10 mouse cellular contexts compared by ENCODE assay signal in genomic region chr3:127930326-127931012, GRCm38 (mm10). TPM values are rescaled to one million over a fixed set of nuclear protein-coding genes. Genes with fewer than 3 reads are reported as not detected.
A peak's percentile ranks its signal among the peaks of the same experiment; 100 is the strongest.
DNase-seq lines count a peak whose midpoint lies in the region; ATAC-seq and TF ChIP-seq lines count a peak whose summit lies in the region.
"Had no signal": no experiment of that assay in that cellular context is flagged by ENCODE, and none has a peak within 500 bp of the region (broad histone marks: within the 10 kb centered on the region; RNA-seq: fewer than 3 reads in every experiment).

No protein-coding gene starts in this region.

- intact Hi-C loops in gastrocnemius, postnatal 14 days (cut with DNase I; ENCODE audit: low total_unique reads), result loop anchor here (5.0 kb wide), 1 partner anchor 1187 kb away; no protein-coding TSS in a partner anchor

- no peak for TF ChIP-seq CTCF in forebrain, postnatal 0 days (IDR thresholded peaks at IDR 0.05; ENCODE audit: low read depth)
- no peak for TF ChIP-seq CTCF in lung, postnatal 0 days (IDR thresholded peaks at IDR 0.05)

- 0 out of 2 replicates have a peak, but pooled peaks have one; percentile 55 for ATAC-seq in forebrain, embryonic 11.5 days (replicated peaks; ENCODE audit: low FRiP score)
- no peak for ATAC-seq in forebrain, postnatal 0 days
- ATAC-seq in lung, postnatal 0 days, result peak; percentile 74
- ATAC-seq in liver, embryonic 16.5 days (ENCODE audit: low read depth), result peak; percentile 99

- no peak overlapping the region for H3K4me3 ChIP-seq in forebrain, embryonic 11.5 days (ENCODE audit: low read depth, low read length)
- H3K4me3 ChIP-seq in forebrain, postnatal 0 days (ENCODE audit: low read depth, low read length), result no peak overlapping the region
- no peak overlapping the region for H3K4me3 ChIP-seq in lung, postnatal 0 days (ENCODE audit: low read depth, low read length)
- peak overlapping the region; percentile 62 for H3K4me3 ChIP-seq in liver, embryonic 16.5 days (ENCODE audit: low read depth, low read length)

- no peaks in the 10 kb centered on the region; the same call in 1 of the 2 replicates for H3K9me3 ChIP-seq in forebrain, embryonic 11.5 days (ENCODE audit: control insufficient read depth, low read length)
- H3K9me3 ChIP-seq in forebrain, postnatal 0 days (ENCODE audit: low read length), result no peaks in the 10 kb centered on the region
- no peaks in the 10 kb centered on the region for H3K9me3 ChIP-seq in lung, postnatal 0 days (ENCODE audit: low read length)
- no peaks in the 10 kb centered on the region for H3K9me3 ChIP-seq in liver, embryonic 16.5 days (replicated peaks; ENCODE audit: control insufficient read depth, low read length)

- H3K27ac ChIP-seq in forebrain, embryonic 11.5 days (ENCODE audit: low read depth, low read length), result no peak overlapping the region
- H3K27ac ChIP-seq in forebrain, postnatal 0 days (ENCODE audit: low read depth, low read length), result no peak overlapping the region
- H3K27ac ChIP-seq in lung, postnatal 0 days (ENCODE audit: low read length), result peak overlapping the region; percentile 85
- H3K27ac ChIP-seq in liver, embryonic 16.5 days (ENCODE audit: low read length), result peak overlapping the region; percentile 100
- H3K27ac ChIP-seq: kidney, postnatal 0 days had no signal

- DNase-seq in forebrain, embryonic 11.5 days (ENCODE audit: low spot score), result no peak
- DNase-seq in forebrain, postnatal 0 days, result no peak
- peak; percentile 57 for DNase-seq in lung, postnatal 0 days (ENCODE audit: low spot score)
- no peak for DNase-seq in lung, adult 18-20 months
- peak; percentile 50 for DNase-seq in yolk sac, embryonic 10.5 days (ENCODE audit: low spot score)
- no peak for DNase-seq in gastrocnemius, postnatal 14 days
- no peak for DNase-seq in layer of hippocampus, adult 8-10 months (ENCODE audit: low spot score in 2 of 2)
- DNase-seq: left cerebral cortex, postnatal 4 days had no signal

- no peak overlapping the region for H3K4me2 ChIP-seq in forebrain, embryonic 11.5 days (ENCODE audit: low read depth, low read length, severe bottlenecking)
- H3K4me2 ChIP-seq in forebrain, postnatal 0 days (ENCODE audit: low read depth), result no peak overlapping the region
- no peak overlapping the region for H3K4me2 ChIP-seq in lung, postnatal 0 days (replicated peaks; ENCODE audit: low read depth, low read length)
- peak overlapping the region; percentile 74 for H3K4me2 ChIP-seq in liver, embryonic 16.5 days (ENCODE audit: low read depth, low read length)

- WGBS in forebrain, embryonic 11.5 days, result 85% methylated on average over 9 of the region's 9 CpGs
- WGBS in forebrain, postnatal 0 days, result 89% methylated on average over 9 of the region's 9 CpGs
- WGBS in lung, postnatal 0 days, result 51% methylated on average over 9 of the region's 9 CpGs
- 31% methylated on average over 9 of the region's 9 CpGs for WGBS in liver, embryonic 16.5 days (ENCODE audit: insufficient replicate concordance)

- H3K9ac ChIP-seq in forebrain, embryonic 11.5 days (ENCODE audit: low read length), result no peak overlapping the region
- H3K9ac ChIP-seq in forebrain, postnatal 0 days, result no peak overlapping the region
- H3K9ac ChIP-seq in lung, postnatal 0 days (replicated peaks; ENCODE audit: low read depth), result no peak overlapping the region
- H3K9ac ChIP-seq in liver, embryonic 16.5 days (ENCODE audit: low read depth, low read length), result peak overlapping the region; percentile 67

- no peaks in the 10 kb centered on the region for H3K36me3 ChIP-seq in forebrain, embryonic 11.5 days (ENCODE audit: control insufficient read depth, insufficient read depth, low read length)
- no peaks in the 10 kb centered on the region for H3K36me3 ChIP-seq in forebrain, postnatal 0 days (ENCODE audit: insufficient read depth)
- H3K36me3 ChIP-seq in lung, postnatal 0 days (ENCODE audit: insufficient read depth, low read length), result no peaks in the 10 kb centered on the region
- H3K36me3 ChIP-seq in liver, embryonic 16.5 days (ENCODE audit: control insufficient read depth, insufficient read depth), result no peaks in the 10 kb centered on the region

- no peak for TF ChIP-seq EP300 in lung, postnatal 0 days (IDR thresholded peaks at IDR 0.05)

- H3K4me1 ChIP-seq in forebrain, embryonic 11.5 days (replicated peaks; ENCODE audit: control insufficient read depth, insufficient read depth, low read length), result no peaks in the 10 kb centered on the region
- H3K4me1 ChIP-seq in forebrain, postnatal 0 days (ENCODE audit: insufficient read depth), result no peaks in the 10 kb centered on the region
- no peaks in the 10 kb centered on the region for H3K4me1 ChIP-seq in lung, postnatal 0 days (ENCODE audit: insufficient read depth, low read depth, low read length)
- H3K4me1 ChIP-seq in liver, embryonic 16.5 days (ENCODE audit: control insufficient read depth, low read depth, low read length), result peaks cover 32% of the 10 kb centered on the region

- no peaks in the 10 kb centered on the region for H3K27me3 ChIP-seq in forebrain, embryonic 11.5 days (ENCODE audit: control insufficient read depth, insufficient read depth, low read length)
- H3K27me3 ChIP-seq in forebrain, postnatal 0 days (ENCODE audit: insufficient read depth, low read length), result no peaks in the 10 kb centered on the region
- H3K27me3 ChIP-seq in lung, postnatal 0 days (replicated peaks; ENCODE audit: insufficient read depth, low read length), result no peaks in the 10 kb centered on the region
- H3K27me3 ChIP-seq in liver, embryonic 16.5 days (ENCODE audit: control insufficient read depth, insufficient read depth, low read depth, low read length), result no peaks in the 10 kb centered on the region

RNA-seq across cellular contexts. Expression of gene Fam241a, which starts 34.3 kb away (rescaled TPM):
- 4.6 and 5.5 TPM in 2 replicates for polyA plus RNA-seq in forebrain, embryonic 11.5 days (2014; fragmentation: Nextera tagmentation; extraction: Ambion mirVana)
- 7.4 and 15.5 TPM in 2 replicates for total RNA-seq in forebrain, postnatal 0 days (2014; rRNA removed)
- 12.4 and 13.7 TPM in 2 replicates for polyA plus RNA-seq in forebrain, postnatal 0 days (2015; fragmentation: Nextera tagmentation; extraction: Ambion mirVana)
- 22.5 and 23.1 TPM in 2 replicates for polyA plus RNA-seq in lung, postnatal 0 days (2015; fragmentation: Nextera tagmentation; extraction: Ambion mirVana)
- polyA plus RNA-seq in liver, embryonic 16.5 days (2015; fragmentation: Nextera tagmentation; extraction: Ambion mirVana), result 30.8 and 32.7 TPM in 2 replicates
- total RNA-seq in gastrocnemius, postnatal 14 days (2021), result 1 to 10 TPM; 3.9 to 4.1 TPM
- 1 to 10 TPM; 2.3 to 3.4 (median 3.1) TPM for total RNA-seq in layer of hippocampus, adult 8-10 months (2022)

Comparison
In these comparisons a context has a peak if more than half of its experiments do, and no peak if none do; other contexts are left out.
1. DNase-seq: peak in lung, postnatal 0 days (single experiment) and yolk sac, embryonic 10.5 days (single experiment); none in forebrain, embryonic 11.5 days (single experiment), forebrain, postnatal 0 days (single experiment), lung, adult 18-20 months (0 of 2), gastrocnemius, postnatal 14 days (single experiment) and layer of hippocampus, adult 8-10 months (0 of 2).
2. H3K27ac ChIP-seq: peak in lung, postnatal 0 days (single experiment) and liver, embryonic 16.5 days (single experiment); none in forebrain, embryonic 11.5 days (single experiment) and forebrain, postnatal 0 days (single experiment).